Mouse (Mus musculus): ENCODE data around the gene Tmem39b. TPM values are rescaled to one million over a fixed set of nuclear protein-coding genes. Genes with fewer than 3 reads are reported as not detected.
"Not testable (repeated sequence)": the region's sequence is repeated elsewhere in the genome, so short reads cannot be mapped to it uniquely, and the experiment has no call there.

Gene Tmem39b
- polyA plus RNA-seq, 1 experiment from 2014 or later: 16.1 TPM

GRCm38 (mm10) chr4:129736173-129736572, 39.5 kb upstream of the Tmem39b start:
- Histone ChIP-seq H3K4me1 (ENCODE audit: control insufficient read depth, insufficient read depth, low read length) (peaks cover 12% of the 10 kb centered on the region), H3K4me3 (ENCODE audit: low read depth, low read length) (no peak overlapping the region), H3K4me2 (no peak overlapping the region), H3K36me3 (ENCODE audit: control insufficient read depth, insufficient read depth, low read length) (no peaks in the 10 kb centered on the region; the same call in 1 of the 2 replicates), H3K27me3 (ENCODE audit: control insufficient read depth, insufficient read depth, low read length) (no peaks in the 10 kb centered on the region), H3K9ac (ENCODE audit: low read depth, low read length) (no peak overlapping the region), H3K27ac (ENCODE audit: low read depth, low read length) (no peak overlapping the region), H3K9me3 (replicated peaks; ENCODE audit: control insufficient read depth, low read length) (no peaks in the 10 kb centered on the region)
- no peak for ATAC-seq (replicated peaks; ENCODE audit: insufficient number of reproducible peaks, low FRiP score, low TSS enrichment)
- 85% methylated on average over 1 of the region's 1 CpGs for WGBS (ENCODE audit: insufficient replicate concordance)

GRCm38 (mm10) chr4:129735485-129735884, 38.8 kb upstream of the Tmem39b start:
- 97% methylated on average over 4 of the region's 4 CpGs for WGBS (ENCODE audit: insufficient replicate concordance)
- H3K9ac ChIP-seq (ENCODE audit: low read depth, low read length); H3K27ac ChIP-seq (ENCODE audit: low read depth, low read length); H3K4me3 ChIP-seq (ENCODE audit: low read depth, low read length); ATAC-seq (replicated peaks; ENCODE audit: insufficient number of reproducible peaks, low FRiP score, low TSS enrichment); H3K4me2 ChIP-seq; H3K27me3 ChIP-seq (ENCODE audit: control insufficient read depth, insufficient read depth, low read length); H3K36me3 ChIP-seq (ENCODE audit: control insufficient read depth, insufficient read depth, low read length); H3K9me3 ChIP-seq (replicated peaks; ENCODE audit: control insufficient read depth, low read length): not testable (repeated sequence)
- H3K4me1 ChIP-seq (ENCODE audit: control insufficient read depth, insufficient read depth, low read length): peaks cover 12% of the 10 kb centered on the region

- Histone ChIP-seq H3K27me3 (ENCODE audit: control insufficient read depth, insufficient read depth, low read length) (no peaks in the 10 kb centered on the region), H3K4me3 (ENCODE audit: low read depth, low read length) (no peak overlapping the region), H3K9me3 (replicated peaks; ENCODE audit: control insufficient read depth, low read length) (no peaks in the 10 kb centered on the region), H3K27ac (ENCODE audit: low read depth, low read length) (no peak overlapping the region), H3K4me2 (no peak overlapping the region), H3K36me3 (ENCODE audit: control insufficient read depth, insufficient read depth, low read length) (peaks cover 9% of the 10 kb centered on the region), H3K9ac (ENCODE audit: low read depth, low read length) (no peak overlapping the region), H3K4me1 (ENCODE audit: control insufficient read depth, insufficient read depth, low read length) (no peaks in the 10 kb centered on the region)
- ATAC-seq (replicated peaks; ENCODE audit: insufficient number of reproducible peaks, low FRiP score, low TSS enrichment): no peak
- WGBS (ENCODE audit: insufficient replicate concordance): 84% methylated on average over 5 of the region's 5 CpGs
Observed at GRCm38 (mm10) chr4:129731423-129731822, 34.8 kb upstream of the Tmem39b start.

GRCm38 (mm10) chr4:129716310-129716709, 19.7 kb upstream of the Tmem39b start:
- Histone ChIP-seq H3K9me3 (replicated peaks; ENCODE audit: control insufficient read depth, low read length) (no peaks in the 10 kb centered on the region), H3K36me3 (ENCODE audit: control insufficient read depth, insufficient read depth, low read length) (peaks cover 49% of the 10 kb centered on the region), H3K27me3 (ENCODE audit: control insufficient read depth, insufficient read depth, low read length) (no peaks in the 10 kb centered on the region), H3K9ac (ENCODE audit: low read depth, low read length) (no peak overlapping the region), H3K27ac (ENCODE audit: low read depth, low read length) (no peak overlapping the region), H3K4me1 (ENCODE audit: control insufficient read depth, insufficient read depth, low read length) (no peaks in the 10 kb centered on the region), H3K4me3 (ENCODE audit: low read depth, low read length) (no peak overlapping the region), H3K4me2 (no peak overlapping the region)
- WGBS (ENCODE audit: insufficient replicate concordance): 93% methylated on average over 9 of the region's 9 CpGs
- ATAC-seq (replicated peaks; ENCODE audit: insufficient number of reproducible peaks, low FRiP score, low TSS enrichment): no peak

- no peak for ATAC-seq (replicated peaks; ENCODE audit: insufficient number of reproducible peaks, low FRiP score, low TSS enrichment)
- peaks cover 48% of the 10 kb centered on the region for H3K36me3 ChIP-seq (ENCODE audit: control insufficient read depth, insufficient read depth, low read length)
Observed at GRCm38 (mm10) chr4:129709486-129710129, 13.0 kb upstream of the Tmem39b start.

GRCm38 (mm10) chr4:129706750-129707149, 10.1 kb upstream of the Tmem39b start:
- ATAC-seq (replicated peaks; ENCODE audit: insufficient number of reproducible peaks, low FRiP score, low TSS enrichment): no peak
- peaks cover 43% of the 10 kb centered on the region for H3K36me3 ChIP-seq (ENCODE audit: control insufficient read depth, insufficient read depth, low read length)
- no peak overlapping the region for H3K27ac ChIP-seq (ENCODE audit: low read depth, low read length)
- peaks cover 12% of the 10 kb centered on the region for H3K4me1 ChIP-seq (ENCODE audit: control insufficient read depth, insufficient read depth, low read length)
- WGBS (ENCODE audit: insufficient replicate concordance): 79% methylated on average over 3 of the region's 3 CpGs
- H3K9me3 ChIP-seq (replicated peaks; ENCODE audit: control insufficient read depth, low read length): no peaks in the 10 kb centered on the region
- H3K4me3 ChIP-seq (ENCODE audit: low read depth, low read length): no peak overlapping the region
- no peak overlapping the region for H3K4me2 ChIP-seq
- no peaks in the 10 kb centered on the region for H3K27me3 ChIP-seq (ENCODE audit: control insufficient read depth, insufficient read depth, low read length)
- no peak overlapping the region for H3K9ac ChIP-seq (ENCODE audit: low read depth, low read length)

More at GRCm38 (mm10) chr4:129709486-129710129, 13.0 kb upstream of the Tmem39b start:
- Histone ChIP-seq H3K9ac (ENCODE audit: low read depth, low read length) (no peak overlapping the region), H3K4me1 (ENCODE audit: control insufficient read depth, insufficient read depth, low read length) (no peaks in the 10 kb centered on the region), H3K4me2 (no peak overlapping the region), H3K9me3 (replicated peaks; ENCODE audit: control insufficient read depth, low read length) (no peaks in the 10 kb centered on the region), H3K27ac (ENCODE audit: low read depth, low read length) (peak overlapping the region; percentile 15; the same call in 1 of the 2 replicates), H3K4me3 (ENCODE audit: low read depth, low read length) (no peak overlapping the region), H3K27me3 (ENCODE audit: control insufficient read depth, insufficient read depth, low read length) (no peaks in the 10 kb centered on the region)
- WGBS (ENCODE audit: insufficient replicate concordance): 80% methylated on average over 8 of the region's 8 CpGs

- H3K4me3 ChIP-seq (ENCODE audit: low read depth, low read length): no peak overlapping the region
- no peaks in the 10 kb centered on the region for H3K9me3 ChIP-seq (replicated peaks; ENCODE audit: control insufficient read depth, low read length)
- H3K9ac ChIP-seq (ENCODE audit: low read depth, low read length): no peak overlapping the region
- ATAC-seq (replicated peaks; ENCODE audit: insufficient number of reproducible peaks, low FRiP score, low TSS enrichment): peak; percentile 68
- no peak overlapping the region for H3K4me2 ChIP-seq
- H3K27me3 ChIP-seq (ENCODE audit: control insufficient read depth, insufficient read depth, low read length): no peaks in the 10 kb centered on the region
- H3K4me1 ChIP-seq (ENCODE audit: control insufficient read depth, insufficient read depth, low read length): peaks cover 15% of the 10 kb centered on the region
- peaks cover 24% of the 10 kb centered on the region for H3K36me3 ChIP-seq (ENCODE audit: control insufficient read depth, insufficient read depth, low read length)
- 28% methylated on average over 11 of the region's 11 CpGs for WGBS (ENCODE audit: insufficient replicate concordance)
- peak overlapping the region; percentile 65 for H3K27ac ChIP-seq (ENCODE audit: low read depth, low read length)
Observed at GRCm38 (mm10) chr4:129702454-129702853, 5.8 kb upstream of the Tmem39b start.

GRCm38 (mm10) chr4:129701503-129702377, 5.1 kb upstream of the Tmem39b start:
- Histone ChIP-seq H3K27ac (ENCODE audit: low read depth, low read length) (peak overlapping the region; percentile 65), H3K36me3 (ENCODE audit: control insufficient read depth, insufficient read depth, low read length) (peaks cover 24% of the 10 kb centered on the region), H3K4me1 (ENCODE audit: control insufficient read depth, insufficient read depth, low read length) (peaks cover 17% of the 10 kb centered on the region), H3K4me2 (peak overlapping the region; percentile 17; the same call in 1 of the 2 replicates), H3K9ac (ENCODE audit: low read depth, low read length) (no peak overlapping the region), H3K27me3 (ENCODE audit: control insufficient read depth, insufficient read depth, low read length) (no peaks in the 10 kb centered on the region), H3K4me3 (ENCODE audit: low read depth, low read length) (no peak overlapping the region), H3K9me3 (replicated peaks; ENCODE audit: control insufficient read depth, low read length) (no peaks in the 10 kb centered on the region)
- 55% methylated on average over 17 of the region's 17 CpGs for WGBS (ENCODE audit: insufficient replicate concordance)
- ATAC-seq (replicated peaks; ENCODE audit: insufficient number of reproducible peaks, low FRiP score, low TSS enrichment): no peak

Data from heart, embryonic 11.5 days (tissue).